Mouse (Mus musculus) ovary, adult 18-20 months (tissue): ENCODE data around the gene Gm20521.
A peak's percentile ranks its signal among the peaks of the same experiment; 100 is the strongest.

ENCODE experiments used
- DNase-seq: peaks from one replicate; pipeline ENCODE4 v3.0.0; 2022; ENCODE audit warnings: low spot score, mixed read lengths

Gene Gm20521

DNA sequence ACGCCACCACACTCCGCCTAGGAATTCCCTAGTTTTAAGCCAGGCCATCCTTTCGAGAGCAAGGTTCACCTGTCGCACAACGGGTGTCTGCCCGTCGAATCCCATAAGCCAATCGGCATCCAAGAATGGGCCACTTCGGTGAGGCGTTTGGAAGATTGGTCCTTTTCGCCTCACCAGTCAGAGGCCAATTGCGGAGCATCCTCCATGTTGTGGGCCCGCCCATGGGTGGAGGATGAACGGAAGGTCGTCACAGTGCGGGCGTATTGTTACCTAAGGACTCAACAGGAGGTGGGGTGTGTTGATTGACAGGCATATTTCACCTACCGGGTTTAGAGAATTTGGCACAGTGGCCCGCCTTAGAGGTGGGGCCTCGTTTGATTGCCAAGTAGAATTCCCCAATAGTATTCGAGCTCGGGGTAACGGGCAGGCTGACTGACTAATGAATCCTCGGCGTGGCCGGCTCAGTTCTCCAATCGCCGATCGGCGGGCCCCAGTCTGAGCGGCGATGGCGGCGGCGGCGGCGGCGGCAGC is 10.5 kb downstream of the Gm20521 start:
- DNase-seq, result peak; percentile 99

GRCm38 (mm10) chr14:54894296-54895151 is 11.3 kb downstream of the Gm20521 start:
- DNase-seq, result peak; percentile 58

DNA sequence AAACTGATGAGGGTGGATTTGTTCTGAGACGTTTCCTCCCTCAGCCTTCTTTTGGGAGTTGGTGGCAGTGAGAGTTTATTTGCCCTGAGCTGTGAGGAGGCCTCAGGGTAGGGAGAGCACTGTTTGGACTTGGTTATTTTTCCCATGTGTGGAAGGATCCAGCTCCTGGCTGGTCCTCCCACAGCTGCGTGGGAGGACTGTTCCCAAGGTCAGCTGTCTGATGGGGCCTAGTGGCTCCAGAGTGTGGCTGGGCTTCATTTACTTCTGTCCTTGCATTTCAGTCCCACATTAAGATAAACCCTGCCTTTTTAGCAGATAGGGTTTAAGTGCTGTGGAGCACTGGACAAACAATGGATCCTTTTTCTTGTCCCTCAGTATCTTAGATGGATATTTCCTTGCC is 14.2 kb downstream of the Gm20521 start:
- peak; percentile 85 for DNase-seq

DNA sequence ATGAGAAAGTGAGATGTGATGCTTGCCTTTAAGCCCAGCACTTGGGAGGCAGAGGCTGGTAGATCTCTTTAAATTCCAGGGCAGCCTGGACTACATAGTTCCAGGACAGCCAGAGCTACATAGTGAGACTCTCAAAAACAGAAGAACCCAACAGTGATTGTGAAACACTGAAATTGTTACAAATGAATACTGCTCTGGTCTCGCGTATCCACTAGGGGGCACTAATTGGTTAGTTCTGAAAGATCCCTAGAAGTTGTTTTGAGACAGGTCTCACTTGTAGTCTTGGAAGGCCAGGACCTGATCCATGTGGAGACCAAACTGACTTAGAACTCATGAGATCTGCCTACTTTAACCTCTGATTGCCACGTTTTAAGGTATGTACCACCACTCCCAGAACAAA is 17.1 kb downstream of the Gm20521 start:
- no peak for DNase-seq

GRCm38 (mm10) chr14:54903641-54904040 is 20.4 kb downstream of the Gm20521 start:
- no peak for DNase-seq

GRCm38 (mm10) chr14:54908682-54909081 is 25.4 kb downstream of the Gm20521 start:
- no peak for DNase-seq

DNA sequence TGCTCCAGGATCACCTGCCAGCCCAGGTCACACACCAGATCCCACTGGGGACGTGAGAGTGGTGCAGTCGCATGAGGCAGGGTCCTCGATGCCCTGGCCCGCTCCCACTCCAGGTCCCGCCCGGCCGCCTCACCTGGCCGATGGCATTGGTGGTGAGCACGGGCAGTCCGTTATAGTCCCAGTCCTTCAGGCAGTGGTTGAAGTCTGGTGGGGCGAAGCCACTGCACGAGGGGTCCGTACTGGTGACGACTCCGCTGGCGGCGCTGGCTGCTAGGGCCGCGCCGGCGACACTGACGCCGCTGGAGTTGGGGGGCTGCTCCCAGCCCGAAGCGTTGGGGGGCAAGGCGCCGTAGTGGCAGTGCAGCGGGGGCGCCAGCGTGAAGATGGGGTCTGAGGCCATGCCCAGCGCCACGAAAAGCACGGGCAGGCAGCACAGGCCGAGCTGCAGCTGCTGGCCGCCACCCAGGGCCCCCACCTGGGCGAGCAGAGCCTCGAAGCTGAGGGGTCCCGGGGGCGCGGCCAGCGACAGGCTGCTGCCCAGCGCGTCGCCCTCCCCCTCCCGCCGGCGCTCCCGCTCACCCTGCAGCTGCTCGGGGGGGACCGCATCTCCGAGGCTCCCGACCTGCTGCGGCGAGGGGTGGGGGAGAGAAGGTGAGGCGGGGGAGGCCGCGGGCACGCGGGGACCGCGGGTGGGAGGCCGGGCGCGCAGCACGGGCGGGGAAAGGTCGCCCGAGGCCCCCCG is 29.0 kb downstream of the Gm20521 start:
- DNase-seq, result no peak

GRCm38 (mm10) chr14:54912886-54913285 is 29.6 kb downstream of the Gm20521 start, which contains the start of gene Slc22a17:
Gene Slc22a17 (minus strand): TSS chr14:54913132.
- DNase-seq, result peak; percentile 56

DNA sequence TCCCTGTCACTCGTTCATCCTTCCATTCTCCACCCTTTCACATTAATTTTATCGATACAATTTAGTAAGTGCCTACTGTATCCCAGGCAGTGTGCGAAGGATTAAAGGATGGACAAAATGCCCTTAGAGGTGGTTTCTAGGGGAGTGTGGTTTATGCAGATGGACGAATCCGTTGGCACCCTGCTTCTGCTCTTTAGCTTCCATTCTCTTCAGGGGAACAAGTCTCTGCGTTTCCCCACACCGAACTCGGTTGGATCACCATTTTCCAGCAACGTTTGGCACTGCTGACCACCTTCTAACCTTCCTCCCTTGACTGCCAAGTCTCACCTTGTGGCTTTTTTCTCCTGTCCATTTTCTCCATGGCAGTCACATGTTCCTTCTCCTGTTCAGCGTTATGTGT is 30.1 kb downstream of the Gm20521 start:
- no peak for DNase-seq

DNA sequence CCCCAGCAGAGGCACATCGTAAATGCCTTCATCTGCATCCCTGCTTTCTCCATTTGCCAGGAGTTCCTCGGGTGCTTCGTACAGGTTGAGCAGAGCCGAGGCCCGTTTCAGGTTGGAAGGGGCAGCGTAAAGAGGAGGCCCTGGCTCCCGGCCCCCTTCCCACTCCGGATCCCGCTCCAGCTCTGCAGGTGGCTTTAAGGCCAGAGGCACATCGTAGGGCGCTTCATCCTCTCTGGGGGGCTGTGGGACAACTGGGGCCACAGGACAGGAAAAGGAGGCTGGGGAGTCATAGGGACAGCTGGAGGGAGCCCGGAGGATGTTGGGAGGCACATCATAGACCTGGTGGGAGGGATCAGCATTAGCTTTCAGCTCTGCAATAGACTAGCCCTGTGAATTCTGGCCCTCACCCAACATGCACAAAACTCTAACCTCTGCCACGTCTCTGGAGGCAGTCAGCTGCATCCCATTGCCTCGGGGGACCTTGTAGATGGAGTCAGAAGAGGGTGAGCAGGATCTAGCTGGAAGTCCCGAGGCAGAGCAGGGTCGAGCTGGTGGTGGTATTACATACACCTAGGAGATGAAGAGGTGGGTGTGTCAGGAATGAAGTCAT is 36.9 kb downstream of the Gm20521 start:
- DNase-seq, result no peak

DNA sequence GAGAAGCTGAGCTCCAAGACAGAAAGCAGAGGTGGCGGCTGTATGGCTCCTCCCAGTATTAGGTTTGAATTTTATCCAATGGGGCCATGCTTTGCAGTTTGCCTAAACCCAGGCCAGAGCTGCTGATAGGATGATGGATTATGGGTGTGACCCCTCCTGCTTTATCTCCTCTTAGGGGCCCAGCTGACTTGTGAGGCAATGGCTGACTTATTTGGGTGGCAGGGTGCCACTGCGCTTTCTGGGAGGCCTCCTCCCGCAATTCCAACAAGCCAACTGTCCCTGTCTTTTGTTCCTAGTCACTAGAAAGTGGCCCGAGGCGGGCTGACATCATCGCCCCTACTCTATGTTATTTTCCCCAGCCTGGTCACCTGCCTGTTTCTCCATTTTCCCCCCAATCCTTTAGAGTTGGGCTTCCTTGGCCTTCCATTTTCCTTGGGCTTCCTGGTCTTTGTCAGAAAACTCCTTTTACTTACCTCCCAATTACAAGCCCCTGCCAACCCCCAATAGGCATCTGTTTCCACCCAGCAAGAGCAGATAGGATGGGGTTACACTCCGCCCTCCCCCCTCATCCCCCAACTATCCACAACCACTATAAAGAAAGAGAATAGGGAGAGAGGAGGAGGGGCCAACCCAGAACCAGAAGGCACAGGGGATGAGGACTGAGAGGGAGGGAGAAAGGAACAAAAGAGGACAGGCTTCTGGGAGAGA is 41.6 kb downstream of the Gm20521 start:
- peak; percentile 13 for DNase-seq

- DNase-seq, result peak; percentile 27
These were observed 42.4 kb downstream of the Gm20521 start, which contains the start of gene Efs for GRCm38 (mm10) chr14:54925349-54926342. Gene Efs (minus strand): TSS chr14:54926126.

- DNase-seq, result peak; percentile 28
These were observed 43.3 kb downstream of the Gm20521 start for GRCm38 (mm10) chr14:54926401-54927158.

DNA sequence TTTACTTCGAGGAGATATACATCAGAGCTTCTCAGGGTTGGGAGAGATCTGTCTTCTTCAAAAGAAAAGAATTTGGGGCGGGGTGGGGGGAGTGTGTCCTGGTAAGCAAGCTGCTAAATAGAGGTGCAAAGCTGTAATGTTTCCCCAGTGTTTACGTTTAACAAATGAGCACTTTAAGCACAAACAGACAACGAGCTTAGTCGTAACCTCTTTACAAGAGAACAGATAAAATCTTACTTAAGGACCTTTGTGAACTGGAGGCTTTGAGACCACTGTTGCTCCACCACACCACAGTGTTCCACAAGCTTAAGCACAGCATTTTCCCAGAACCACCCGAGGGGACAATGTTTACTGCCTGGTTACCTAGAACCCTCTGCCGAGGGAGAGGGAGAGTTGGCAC is 44.1 kb downstream of the Gm20521 start:
- no peak for DNase-seq

- DNase-seq, result no peak
These were observed 46.6 kb downstream of the Gm20521 start for GRCm38 (mm10) chr14:54929801-54930200.

DNA sequence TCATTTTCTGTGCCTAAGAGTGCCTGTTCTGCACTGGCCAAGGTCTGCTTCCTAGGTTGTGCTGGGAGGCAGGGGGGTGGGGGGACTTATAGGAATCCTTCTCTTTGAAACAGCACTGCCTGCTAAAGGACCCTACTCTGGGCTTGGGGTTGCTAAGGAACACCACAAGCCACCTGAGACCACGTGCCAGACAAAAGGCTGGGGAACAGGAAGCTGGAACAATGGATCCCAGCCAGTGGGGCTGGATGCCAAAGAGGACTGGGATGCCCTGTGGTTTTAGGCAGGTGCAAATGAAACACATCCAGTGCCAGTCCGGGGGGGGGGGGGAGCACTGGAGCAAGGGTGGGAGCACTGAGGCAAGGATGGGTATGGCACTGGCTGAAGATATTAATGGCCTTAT is 47.2 kb downstream of the Gm20521 start:
- DNase-seq, result no peak

- DNase-seq, result no peak
These were observed 49.5 kb downstream of the Gm20521 start, which contains the start of gene Il25 for GRCm38 (mm10) chr14:54932645-54933150. Gene Il25 (plus strand): TSS chr14:54932695.

- no peak for DNase-seq
These were observed 52.9 kb downstream of the Gm20521 start, which contains the start of gene Cmtm5 for GRCm38 (mm10) chr14:54935904-54936830. Gene Cmtm5 (plus strand): TSS chr14:54936261.
